Mouse (Mus musculus): ENCODE measurements around the gene Gstm3. TPM values are rescaled to one million over a fixed set of nuclear protein-coding genes. Genes with fewer than 3 reads are reported as not detected.
"Not testable (repeated sequence)": the region's sequence is repeated elsewhere in the genome, so short reads cannot be mapped to it uniquely, and the experiment has no call there.

Gene Gstm3
- polyA plus RNA-seq, 1 experiment = not detected

- 78% methylated on average over 5 of the region's 5 CpGs for WGBS
Measured at GRCm38 (mm10) chr3:107984471-107984870, 15.4 kb upstream of the Gstm3 start.

DNA sequence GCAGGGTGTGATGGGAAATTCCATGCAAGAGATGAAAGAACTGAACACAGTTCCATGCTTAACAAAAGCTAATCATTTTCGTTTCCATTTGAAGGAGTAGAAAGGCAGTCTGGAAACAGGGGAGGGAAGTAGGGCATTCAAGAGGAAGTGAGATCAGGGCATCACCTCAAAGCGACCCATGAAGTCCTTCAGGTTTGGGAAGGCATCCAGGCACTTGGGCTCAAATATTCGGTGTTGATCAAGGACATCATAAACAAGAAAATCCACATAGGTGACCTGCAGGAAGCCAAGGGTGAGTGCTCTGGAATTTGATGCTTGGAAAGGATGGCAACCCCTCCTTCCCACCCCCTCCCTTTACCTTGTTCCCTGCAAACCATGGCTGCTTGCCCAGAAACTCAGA is 14.7 kb upstream of the Gstm3 start:
- WGBS = 33% methylated on average over 3 of the region's 3 CpGs
- Histone ChIP-seq H3K4me1 (ENCODE audit: control insufficient read depth, insufficient read depth, low read length) (no peaks in the 10 kb centered on the region), H3K27ac (ENCODE audit: control insufficient read depth, insufficient read depth, low read depth, low read length, poor library complexity) (no peak overlapping the region), H3K4me3 (replicated peaks; ENCODE audit: control insufficient read depth, low read depth, low read length) (no peak overlapping the region)
- TF ChIP-seq POLR2A (IDR thresholded peaks at IDR 0.05; ENCODE audit: borderline replicate concordance, control insufficient read depth, low read depth, low read length) (no peak), CTCF (IDR thresholded peaks at IDR 0.05; ENCODE audit: control insufficient read depth, insufficient read depth, low read length) (no peak)

More at GRCm38 (mm10) chr3:107984471-107984870, 15.4 kb upstream of the Gstm3 start:
- TF ChIP-seq POLR2A (IDR thresholded peaks at IDR 0.05; ENCODE audit: borderline replicate concordance, control insufficient read depth, low read depth, low read length) = no peak
- no peak for TF ChIP-seq CTCF (IDR thresholded peaks at IDR 0.05; ENCODE audit: control insufficient read depth, insufficient read depth, low read length)
- no peaks in the 10 kb centered on the region for H3K4me1 ChIP-seq (ENCODE audit: control insufficient read depth, insufficient read depth, low read length)
- no peak overlapping the region for H3K27ac ChIP-seq (ENCODE audit: control insufficient read depth, insufficient read depth, low read depth, low read length, poor library complexity)
- H3K4me3 ChIP-seq (replicated peaks; ENCODE audit: control insufficient read depth, low read depth, low read length) = no peak overlapping the region

DNA sequence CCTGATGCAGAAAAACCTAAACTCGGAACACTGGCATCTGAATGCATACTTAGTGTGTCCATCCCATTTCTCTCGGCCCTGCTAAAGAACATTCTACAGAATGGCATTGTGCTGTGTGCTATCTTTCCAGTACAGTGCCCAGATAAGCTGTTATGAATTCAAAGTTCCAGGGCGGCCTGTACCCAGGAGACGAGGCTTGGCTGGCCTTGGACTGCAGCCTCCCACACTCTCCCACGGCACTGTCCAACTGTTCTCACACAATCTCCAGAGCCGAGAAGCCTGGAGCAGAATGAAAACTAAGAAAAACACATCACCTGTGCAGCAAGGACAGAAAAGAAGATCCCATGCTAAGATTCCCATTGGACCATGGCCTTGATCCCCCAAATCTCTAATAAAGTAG is 13.6 kb upstream of the Gstm3 start:
- no peak overlapping the region for H3K4me3 ChIP-seq (replicated peaks; ENCODE audit: control insufficient read depth, low read depth, low read length)
- TF ChIP-seq POLR2A (IDR thresholded peaks at IDR 0.05; ENCODE audit: borderline replicate concordance, control insufficient read depth, low read depth, low read length) (no peak), CTCF (IDR thresholded peaks at IDR 0.05; ENCODE audit: control insufficient read depth, insufficient read depth, low read length) (no peak)
- 80% methylated on average over 6 of the region's 6 CpGs for WGBS

GRCm38 (mm10) chr3:107981261-107981660 is 12.2 kb upstream of the Gstm3 start:
- TF ChIP-seq POLR2A (IDR thresholded peaks at IDR 0.05; ENCODE audit: borderline replicate concordance, control insufficient read depth, low read depth, low read length) = no peak
- no peak for TF ChIP-seq CTCF (IDR thresholded peaks at IDR 0.05; ENCODE audit: control insufficient read depth, insufficient read depth, low read length)
- Histone ChIP-seq H3K4me1 (ENCODE audit: control insufficient read depth, insufficient read depth, low read length) (no peaks in the 10 kb centered on the region), H3K27ac (ENCODE audit: control insufficient read depth, insufficient read depth, low read depth, low read length, poor library complexity) (no peak overlapping the region), H3K4me3 (replicated peaks; ENCODE audit: control insufficient read depth, low read depth, low read length) (no peak overlapping the region)
- 68% methylated on average over 3 of the region's 3 CpGs for WGBS

More for the DNA sequence above, 13.6 kb upstream of the Gstm3 start:
- Histone ChIP-seq H3K4me1 (ENCODE audit: control insufficient read depth, insufficient read depth, low read length) (no peaks in the 10 kb centered on the region), H3K27ac (ENCODE audit: control insufficient read depth, insufficient read depth, low read depth, low read length, poor library complexity) (no peak overlapping the region)

- H3K4me3 ChIP-seq (replicated peaks; ENCODE audit: control insufficient read depth, low read depth, low read length) = no peak overlapping the region
- TF ChIP-seq CTCF (IDR thresholded peaks at IDR 0.05; ENCODE audit: control insufficient read depth, insufficient read depth, low read length) = no peak
- TF ChIP-seq POLR2A (IDR thresholded peaks at IDR 0.05; ENCODE audit: borderline replicate concordance, control insufficient read depth, low read depth, low read length) = no peak
Measured at GRCm38 (mm10) chr3:107977691-107978090, 8.6 kb upstream of the Gstm3 start.

DNA sequence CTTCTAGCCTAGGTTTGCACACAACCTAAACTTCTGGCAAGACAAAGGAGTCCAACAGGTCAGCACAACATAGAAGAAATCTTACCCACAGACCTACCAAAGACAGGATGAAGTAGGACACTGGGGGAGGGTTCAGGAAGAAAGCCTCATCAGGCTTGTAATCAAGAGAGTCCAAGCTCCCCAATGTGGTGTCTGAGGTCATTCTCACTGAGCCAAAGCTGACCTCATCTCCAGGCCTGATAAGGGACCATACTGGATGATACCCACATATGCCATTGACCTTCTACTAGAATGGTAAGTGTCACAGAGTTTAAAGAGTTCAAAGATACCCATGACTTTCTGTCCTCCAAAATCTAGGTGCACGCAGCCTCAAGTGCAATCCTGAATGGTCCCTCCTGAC is 5.2 kb upstream of the Gstm3 start:
- H3K4me1 ChIP-seq (ENCODE audit: control insufficient read depth, insufficient read depth, low read length) = no peaks in the 10 kb centered on the region
- 83% methylated on average over 1 of the region's 1 CpGs for WGBS
- TF ChIP-seq CTCF (IDR thresholded peaks at IDR 0.05; ENCODE audit: control insufficient read depth, insufficient read depth, low read length) = no peak
- TF ChIP-seq POLR2A (IDR thresholded peaks at IDR 0.05; ENCODE audit: borderline replicate concordance, control insufficient read depth, low read depth, low read length) = no peak

More at GRCm38 (mm10) chr3:107977691-107978090, 8.6 kb upstream of the Gstm3 start:
- 69% methylated on average over 3 of the region's 3 CpGs for WGBS
- H3K27ac ChIP-seq (ENCODE audit: control insufficient read depth, insufficient read depth, low read depth, low read length, poor library complexity) = no peak overlapping the region
- H3K4me1 ChIP-seq (ENCODE audit: control insufficient read depth, insufficient read depth, low read length) = no peaks in the 10 kb centered on the region

DNA sequence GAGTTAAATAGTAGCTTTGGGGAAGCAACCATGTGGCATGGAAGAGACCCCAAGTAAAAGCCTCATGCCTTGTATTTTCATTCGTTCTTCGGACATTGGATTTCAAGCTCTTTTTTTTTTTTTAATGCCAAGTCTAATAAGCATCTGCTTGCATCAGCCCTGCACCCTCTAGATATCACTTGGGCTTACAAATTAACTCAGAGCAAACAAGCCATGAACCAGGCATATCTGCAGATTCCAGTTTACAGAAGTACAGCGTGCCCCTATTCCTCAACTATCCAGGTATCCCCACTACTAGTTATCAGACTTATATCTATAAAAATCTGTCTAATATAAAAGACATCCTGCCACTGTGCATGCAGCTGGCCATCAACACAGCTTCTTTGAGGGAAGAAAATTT is 3.0 kb upstream of the Gstm3 start:
- Histone ChIP-seq H3K4me1 (ENCODE audit: control insufficient read depth, insufficient read depth, low read length) (no peaks in the 10 kb centered on the region), H3K27ac (ENCODE audit: control insufficient read depth, insufficient read depth, low read depth, low read length, poor library complexity) (no peak overlapping the region), H3K4me3 (replicated peaks; ENCODE audit: control insufficient read depth, low read depth, low read length) (no peak overlapping the region)
- WGBS = 88% methylated on average over 3 of the region's 3 CpGs
- TF ChIP-seq CTCF (IDR thresholded peaks at IDR 0.05; ENCODE audit: control insufficient read depth, insufficient read depth, low read length) = no peak

More for the DNA sequence above, 5.2 kb upstream of the Gstm3 start:
- Histone ChIP-seq H3K4me3 (replicated peaks; ENCODE audit: control insufficient read depth, low read depth, low read length) (no peak overlapping the region), H3K27ac (ENCODE audit: control insufficient read depth, insufficient read depth, low read depth, low read length, poor library complexity) (no peak overlapping the region)

- not testable (repeated sequence) for H3K4me1 ChIP-seq (ENCODE audit: control insufficient read depth, insufficient read depth, low read length); H3K4me3 ChIP-seq (replicated peaks; ENCODE audit: control insufficient read depth, low read depth, low read length); H3K27ac ChIP-seq (ENCODE audit: control insufficient read depth, insufficient read depth, low read depth, low read length, poor library complexity)
- 67% methylated on average over 3 of the region's 3 CpGs for WGBS
Measured at GRCm38 (mm10) chr3:107971101-107971500, 2.0 kb upstream of the Gstm3 start.

DNA sequence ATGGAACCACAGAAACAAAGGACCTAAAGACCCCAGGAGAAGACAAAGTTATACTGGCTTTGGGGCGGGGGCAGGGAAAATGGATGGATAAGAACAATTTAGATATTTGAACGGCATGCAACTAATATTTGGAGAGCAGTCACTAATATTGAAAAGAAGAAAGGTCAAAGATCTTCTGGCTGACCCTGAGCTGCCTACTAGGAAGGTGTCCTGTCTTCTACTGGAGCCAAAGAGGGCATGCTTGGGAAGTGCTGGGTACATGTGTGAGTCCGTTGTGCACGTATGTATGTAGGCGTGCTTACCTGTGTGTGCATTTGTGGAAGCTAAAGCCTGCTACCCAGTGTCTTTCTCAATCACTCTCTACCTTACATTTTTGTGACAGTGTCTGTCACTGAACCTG is 2.5 kb downstream of the Gstm3 start:
- Histone ChIP-seq H3K27ac (ENCODE audit: control insufficient read depth, insufficient read depth, low read depth, low read length, poor library complexity) (no peak overlapping the region), H3K4me3 (replicated peaks; ENCODE audit: control insufficient read depth, low read depth, low read length) (no peak overlapping the region), H3K4me1 (ENCODE audit: control insufficient read depth, insufficient read depth, low read length) (no peaks in the 10 kb centered on the region; the same call in 1 of the 2 replicates)
- no peak for TF ChIP-seq POLR2A (IDR thresholded peaks at IDR 0.05; ENCODE audit: borderline replicate concordance, control insufficient read depth, low read depth, low read length)
- TF ChIP-seq CTCF (IDR thresholded peaks at IDR 0.05; ENCODE audit: control insufficient read depth, insufficient read depth, low read length) = no peak
- WGBS = 87% methylated on average over 5 of the region's 5 CpGs

All from bone marrow, adult 2 months (tissue).